In the genomic region with DNA sequence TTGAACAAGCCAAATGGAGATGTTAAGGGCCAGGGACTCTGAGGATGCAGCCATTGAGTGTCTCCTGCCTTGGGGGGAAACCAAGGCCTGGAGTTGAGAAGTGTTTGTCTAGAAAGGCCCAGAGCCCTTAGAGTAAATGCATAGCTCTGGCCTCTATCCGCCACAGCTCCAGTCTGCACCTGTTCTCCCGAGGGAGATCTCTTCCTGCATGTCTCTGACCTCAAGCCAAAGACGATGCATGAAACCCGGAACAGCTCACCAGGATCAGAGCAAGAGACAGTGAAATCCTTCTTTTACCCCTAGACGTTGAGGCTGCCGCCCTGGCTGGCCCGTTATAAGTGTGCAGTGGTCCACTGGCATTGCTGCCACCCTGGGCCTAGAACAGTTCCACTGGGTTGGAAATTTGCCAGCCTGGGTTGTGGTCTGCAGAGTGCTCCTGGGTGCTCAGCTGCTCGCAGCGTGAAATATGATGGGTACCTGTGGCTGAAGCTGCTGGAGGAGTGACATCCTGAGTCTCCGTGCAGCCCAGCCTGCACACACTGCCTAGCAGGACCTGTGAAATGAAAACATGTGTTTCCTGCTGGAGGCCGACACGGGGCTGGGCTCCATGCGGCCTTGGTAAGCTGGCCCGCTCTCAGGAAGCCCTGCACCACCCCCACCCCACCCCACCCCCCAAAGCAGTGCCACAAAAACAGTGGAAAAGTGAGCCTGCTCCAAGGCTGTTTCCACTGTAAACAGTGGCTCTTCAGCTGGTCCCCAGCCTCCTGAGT, we compare ENCODE assay signal across 8 mouse cellular contexts.
DNase-seq lines count a peak whose midpoint lies in the region; TF ChIP-seq lines count a peak whose summit lies in the region.

No protein-coding gene starts in this region.

- intact Hi-C loops in heart, postnatal 25 days (cut with DNase I) = no loop called here

- H3K4me3 ChIP-seq in kidney, adult 2 months (ENCODE audit: insufficient read depth, low read depth, low read length) = no peak overlapping the region

- no peak for TF ChIP-seq POLR2A in kidney, adult 2 months (IDR thresholded peaks at IDR 0.05; ENCODE audit: low read depth, low read length)

- no peak overlapping the region; the same call in 1 of the 2 replicates for H3K27ac ChIP-seq in kidney, adult 2 months (ENCODE audit: insufficient read depth, low read depth, low read length)

- DNase-seq in kidney, adult 2 months = peak; percentile 46
- DNase-seq in kidney, adult 9 months = no peak
- peak; percentile 50 for DNase-seq in embryo, embryonic 10.5 days (ENCODE audit: low spot score)
- peak; percentile 44 for DNase-seq in heart, postnatal 25 days (ENCODE audit: low spot score)
- DNase-seq in lung, postnatal 36 days = peak; percentile 64
- no peak for DNase-seq in right cerebral cortex, adult 18-20 months
- DNase-seq in layer of hippocampus, postnatal 36 days = no peak
- no peak for DNase-seq in urinary bladder, postnatal 10 days (ENCODE audit: low spot score)

- H3K27me3 ChIP-seq in kidney, adult 2 months (replicated peaks; ENCODE audit: control insufficient read depth, insufficient read depth, low read length) = no peaks in the 10 kb centered on the region

- H3K4me1 ChIP-seq in kidney, adult 2 months (ENCODE audit: control insufficient read depth, insufficient read depth, low read length) = peaks cover 16% of the 10 kb centered on the region

- H3K36me3 ChIP-seq in kidney, adult 2 months (ENCODE audit: control insufficient read depth, insufficient read depth, low read length) = no peaks in the 10 kb centered on the region

- TF ChIP-seq CTCF in kidney, adult 2 months (conservative IDR thresholded peaks at IDR 0.05; ENCODE audit: insufficient read depth, insufficient read length, low read depth, low read length) = no peak

- WGBS in kidney, adult 2 months = 45% methylated on average over 14 of the region's 14 CpGs

Comparison
In these comparisons a context has a peak if more than half of its experiments do, and no peak if none do; other contexts are left out.
1. DNase-seq: peak in kidney, adult 2 months (single experiment), embryo, embryonic 10.5 days (single experiment), heart, postnatal 25 days (single experiment) and lung, postnatal 36 days (single experiment); none in kidney, adult 9 months (single experiment), right cerebral cortex, adult 18-20 months (single experiment), layer of hippocampus, postnatal 36 days (0 of 2) and urinary bladder, postnatal 10 days (single experiment).